Mouse (Mus musculus): ENCODE data around the gene Sf3b2. TPM values are rescaled to one million over a fixed set of nuclear protein-coding genes. Genes with fewer than 3 reads are reported as not detected.
A peak's percentile ranks its signal among the peaks of the same experiment; 100 is the strongest.

The Sf3b2 gene
- total RNA-seq (2021) = 10 to 100 TPM; 66.7 to 68.2 TPM
- long read RNA-seq, experiment 1, transcript Sf3b2-201 (21 exons, 3,222 nt) = major isoform, 157 of 194 reads
- long read RNA-seq, experiment 1, partial matches to known transcripts = 24 of 194 reads
- long read RNA-seq, experiment 1, other reads (novel, unspliced or antisense) = 13 of 194 reads
- long read RNA-seq, experiment 2, transcript Sf3b2-201 (21 exons, 3,222 nt) = major isoform, 120 of 165 reads
- long read RNA-seq, experiment 2, partial matches to known transcripts = 30 of 165 reads
- long read RNA-seq, experiment 2, other reads (novel, unspliced or antisense) = 15 of 165 reads

DNA sequence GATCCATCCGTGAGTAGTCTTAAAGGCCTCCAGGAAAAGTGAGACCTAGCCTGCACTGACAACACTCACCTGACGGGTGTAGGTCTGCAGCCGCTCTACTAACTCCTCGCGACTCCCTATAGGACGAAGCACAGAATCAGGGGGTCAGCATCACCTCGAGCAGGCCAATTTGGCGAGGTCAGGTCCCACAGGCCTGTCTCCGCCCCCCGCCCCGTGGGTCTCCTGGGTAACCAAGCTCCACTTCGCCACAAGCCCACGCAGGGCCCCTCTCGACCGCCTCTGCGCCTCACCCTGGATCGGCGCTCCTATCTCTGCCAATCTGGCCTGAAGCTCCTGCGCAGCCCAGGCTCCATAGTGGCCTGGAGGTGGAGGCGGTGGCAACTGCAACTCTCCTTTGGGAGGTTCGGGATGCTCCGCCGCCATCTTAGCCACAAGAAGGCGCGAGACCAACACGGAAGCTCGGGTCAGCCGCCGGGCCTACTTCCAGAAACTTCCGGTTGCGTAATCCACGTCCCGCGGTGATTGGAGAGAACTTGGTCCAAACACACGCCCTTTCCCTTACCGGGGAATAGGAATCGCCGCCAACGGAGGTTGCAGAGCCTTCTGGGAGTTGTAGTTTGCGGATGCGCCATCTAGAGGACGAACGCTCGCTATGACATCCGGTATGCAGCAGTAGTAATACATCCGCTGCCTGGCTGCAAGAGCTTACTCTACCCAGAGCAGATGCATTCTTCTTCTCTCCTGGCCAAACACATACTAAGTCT, at the start of gene Sf3b2:
Sf3b2 (minus strand) TSS at position 484 of the 764 bp plus-strand sequence.
- peak; percentile 99 for DNase-seq (ENCODE audit: low spot score)

DNA sequence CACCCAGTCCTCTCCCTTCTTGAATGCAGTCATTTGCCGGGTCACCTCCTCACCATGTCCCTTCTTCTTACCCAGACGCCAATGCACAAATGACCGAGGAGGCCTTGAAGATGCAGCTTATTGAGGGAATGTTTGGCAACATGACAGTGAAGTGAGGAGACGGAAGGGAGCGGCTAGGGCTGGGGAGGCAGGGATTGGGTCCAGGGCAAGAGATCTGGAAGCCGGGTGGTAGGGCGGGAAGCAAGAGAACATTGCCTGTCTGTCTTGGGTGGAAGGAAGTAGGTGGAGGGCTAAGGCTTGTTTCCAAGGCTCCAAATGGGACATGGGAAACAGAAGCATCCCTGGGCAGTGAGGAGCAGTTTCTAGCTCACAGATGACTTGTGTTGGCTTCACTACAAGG, 46.1 kb upstream of the Sf3b2 start:
- no peak for DNase-seq (ENCODE audit: low spot score)

DNA sequence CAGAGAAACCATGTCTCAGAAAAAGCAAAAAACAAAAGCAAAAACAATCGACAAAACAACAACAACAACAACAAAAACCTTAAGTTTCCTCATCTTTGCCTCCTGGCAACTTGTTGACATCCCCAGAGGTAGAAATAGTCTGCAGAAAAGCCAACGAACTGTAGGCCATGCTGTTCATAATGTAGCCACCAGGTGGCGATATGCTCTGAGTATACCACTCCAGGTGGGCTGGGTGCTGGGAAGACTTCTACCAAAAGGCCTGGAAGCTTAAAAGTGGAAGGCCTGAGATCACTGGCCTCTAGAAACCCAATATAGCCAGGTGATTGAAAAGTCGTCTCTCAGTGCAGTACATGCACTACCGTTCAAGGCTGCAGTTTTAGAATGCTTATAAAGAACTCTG, 42.7 kb upstream of the Sf3b2 start:
- DNase-seq (ENCODE audit: low spot score) = peak; percentile 84

- no peak for DNase-seq (ENCODE audit: low spot score)
These were observed 40.2 kb upstream of the Sf3b2 start, which contains the start of gene Catsper1 for GRCm38 (mm10) chr19:5335441-5335840. Catsper1 (plus strand) TSS chr19:5335741.

GRCm38 (mm10) chr19:5334741-5335140, 39.5 kb upstream of the Sf3b2 start:
- no peak for DNase-seq (ENCODE audit: low spot score)

DNA sequence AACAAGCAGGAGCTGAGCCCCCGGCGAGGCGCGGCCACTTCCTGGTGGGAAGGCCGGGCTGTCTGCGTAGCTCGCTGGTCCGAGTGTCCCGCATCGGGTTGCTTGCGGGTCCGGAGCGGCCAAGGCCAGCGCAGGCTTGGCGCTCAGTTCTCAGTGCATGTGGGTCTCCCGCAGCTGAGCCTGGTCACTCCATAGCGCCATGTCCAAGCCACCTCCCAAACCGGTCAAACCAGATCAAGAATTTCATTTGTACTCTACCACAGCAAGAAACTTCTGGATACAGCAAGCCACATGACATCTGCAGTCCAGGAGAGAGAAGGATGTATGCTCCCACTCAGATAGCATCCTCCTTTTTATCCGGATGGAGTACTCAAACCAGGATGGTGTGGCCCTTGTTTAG, 32.7 kb upstream of the Sf3b2 start:
- DNase-seq (ENCODE audit: low spot score) = no peak

- DNase-seq (ENCODE audit: low spot score) = no peak
These were observed 28.5 kb upstream of the Sf3b2 start for GRCm38 (mm10) chr19:5323801-5324200.

DNA sequence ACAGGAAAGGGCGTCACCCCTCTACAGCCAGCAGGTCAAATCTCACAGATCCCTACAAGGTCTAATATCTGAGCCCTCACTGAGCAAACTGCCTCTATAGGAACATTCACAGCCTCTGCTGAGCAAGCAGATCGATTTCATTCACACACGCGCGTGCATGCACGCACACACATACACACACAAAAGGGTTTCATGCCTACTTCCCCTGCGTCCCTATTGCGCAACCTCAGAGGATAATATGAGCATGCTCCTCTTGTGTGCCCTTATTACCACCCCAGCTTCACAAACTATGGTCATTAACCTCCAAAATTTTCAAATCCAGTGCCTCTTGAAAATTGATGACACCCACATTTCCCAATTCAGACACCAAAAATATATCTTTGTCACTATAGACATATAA, 17.9 kb upstream of the Sf3b2 start:
- DNase-seq (ENCODE audit: low spot score) = no peak

DNA sequence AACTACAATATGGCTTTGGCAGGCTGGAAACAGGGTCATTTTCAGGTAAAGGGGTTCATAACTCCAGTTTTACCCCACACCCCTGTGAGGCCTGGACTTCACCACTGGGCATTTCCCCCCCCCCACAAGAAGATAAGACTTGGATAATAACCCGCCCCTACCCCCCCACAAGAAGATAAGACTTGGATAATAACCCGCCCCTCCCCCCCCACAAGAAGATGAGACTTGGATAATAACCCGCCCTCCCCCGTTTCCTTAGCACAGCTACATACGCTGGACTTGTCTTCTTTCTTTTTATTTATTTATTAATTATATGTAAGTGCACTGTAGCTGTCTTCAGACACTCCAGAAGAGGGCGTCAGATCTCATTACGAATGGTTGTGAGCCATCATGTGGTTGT, 13.8 kb upstream of the Sf3b2 start:
- no peak for DNase-seq (ENCODE audit: low spot score)

DNA sequence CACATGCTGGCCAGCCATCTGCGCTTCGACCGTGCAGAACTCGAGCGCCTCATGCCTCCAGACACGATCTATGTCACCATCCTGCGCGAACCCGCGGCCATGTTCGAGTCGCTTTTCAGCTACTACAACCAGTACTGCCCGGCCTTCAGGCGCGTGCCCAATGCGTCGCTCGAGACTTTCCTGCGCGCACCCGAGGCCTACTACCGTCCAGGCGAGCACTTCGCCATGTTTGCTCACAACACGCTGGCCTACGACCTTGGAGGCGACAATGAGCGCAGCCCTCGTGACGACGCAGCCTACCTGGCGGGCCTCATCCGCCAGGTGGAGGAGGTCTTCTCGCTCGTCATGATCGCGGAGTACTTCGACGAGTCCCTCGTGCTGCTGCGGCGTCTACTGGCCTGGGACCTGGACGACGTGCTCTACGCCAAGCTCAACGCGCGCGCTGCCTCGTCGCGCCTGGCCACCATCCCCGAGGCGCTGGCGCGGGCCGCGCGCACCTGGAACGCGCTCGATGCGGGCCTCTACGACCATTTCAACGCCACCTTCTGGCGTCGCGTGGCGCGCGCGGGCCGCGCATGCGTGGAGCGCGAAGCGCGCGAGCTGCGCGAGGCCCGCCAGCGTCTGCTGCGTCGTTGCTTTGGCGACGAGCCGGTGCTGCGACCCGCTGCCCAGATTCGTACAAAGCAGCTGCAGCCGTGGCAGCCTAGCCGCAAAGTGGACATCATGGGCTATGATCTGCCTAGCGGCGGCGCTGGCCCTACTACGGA, 11.9 kb upstream of the Sf3b2 start:
- no peak for DNase-seq (ENCODE audit: low spot score)

DNA sequence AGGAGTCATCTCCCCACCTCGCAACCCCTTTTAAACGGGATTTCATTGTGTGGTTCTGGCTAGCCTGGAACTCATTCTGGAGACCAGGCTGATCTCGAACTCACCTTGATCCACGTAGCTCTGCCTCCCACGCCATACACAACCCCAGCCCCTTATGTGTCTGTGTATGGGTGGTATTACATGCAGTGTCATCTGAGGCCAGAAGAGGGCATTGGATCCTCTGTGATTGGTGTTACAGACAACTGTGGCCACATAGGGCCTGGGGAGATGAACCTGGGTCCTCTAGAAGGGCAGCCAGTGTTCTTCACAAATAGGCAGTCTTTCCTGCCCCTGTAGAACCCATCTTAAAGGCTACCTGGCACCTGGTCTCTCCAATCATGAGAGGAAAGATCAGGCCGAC, 11.0 kb upstream of the Sf3b2 start:
- no peak for DNase-seq (ENCODE audit: low spot score)

GRCm38 (mm10) chr19:5302455-5302854, 7.2 kb upstream of the Sf3b2 start:
- no peak for DNase-seq (ENCODE audit: low spot score)

- DNase-seq (ENCODE audit: low spot score) = no peak
These were observed 5.3 kb upstream of the Sf3b2 start for GRCm38 (mm10) chr19:5300588-5300987.

DNA sequence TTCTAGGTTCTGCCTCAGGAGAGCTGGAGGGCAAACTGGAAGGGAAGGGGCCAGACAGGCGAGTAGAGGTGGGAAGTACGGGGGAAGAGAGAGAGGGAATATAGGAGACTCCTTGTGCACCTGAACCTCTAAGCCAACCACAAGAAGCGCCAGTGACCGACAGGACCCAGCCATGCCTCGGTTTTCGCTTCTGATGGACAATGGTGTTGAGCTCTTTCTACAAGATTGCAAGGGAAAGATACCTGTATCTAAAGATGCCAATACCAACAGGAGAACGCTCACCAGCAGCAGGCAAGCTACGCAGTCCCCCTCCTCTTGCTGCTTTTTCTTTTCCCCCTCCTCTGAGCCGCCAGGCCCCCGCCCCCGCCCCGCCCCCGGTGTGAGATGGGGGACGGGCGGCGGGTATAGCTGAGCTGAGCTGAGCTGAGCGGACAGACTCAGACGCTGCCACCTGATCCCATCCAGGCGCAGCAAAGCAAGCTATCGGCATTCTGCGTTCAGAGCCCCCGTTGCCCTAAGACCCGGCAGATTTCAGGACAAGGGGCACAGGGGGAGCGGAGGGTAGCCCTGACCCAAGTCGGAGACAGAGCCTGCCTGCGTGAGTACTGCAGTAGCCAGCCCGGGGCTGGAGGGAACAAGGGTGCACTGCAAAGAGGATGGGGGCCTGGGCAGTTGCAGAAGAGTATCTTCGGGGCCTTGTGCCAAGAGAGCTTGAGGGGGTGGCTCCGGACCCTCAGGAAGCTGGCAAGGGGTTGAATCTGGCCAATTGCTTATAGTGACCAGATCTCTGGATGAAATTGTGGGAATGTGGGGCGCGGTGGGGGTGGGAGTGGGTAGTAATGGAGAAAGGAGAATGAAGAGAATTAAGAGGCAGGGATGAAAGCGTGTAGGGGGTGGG, 2.9 kb upstream of the Sf3b2 start, which contains the start of gene Gal3st3:
Gal3st3 (plus strand) TSS at position 429 of the 898 bp plus-strand sequence.
- DNase-seq (ENCODE audit: low spot score) = no peak

DNA sequence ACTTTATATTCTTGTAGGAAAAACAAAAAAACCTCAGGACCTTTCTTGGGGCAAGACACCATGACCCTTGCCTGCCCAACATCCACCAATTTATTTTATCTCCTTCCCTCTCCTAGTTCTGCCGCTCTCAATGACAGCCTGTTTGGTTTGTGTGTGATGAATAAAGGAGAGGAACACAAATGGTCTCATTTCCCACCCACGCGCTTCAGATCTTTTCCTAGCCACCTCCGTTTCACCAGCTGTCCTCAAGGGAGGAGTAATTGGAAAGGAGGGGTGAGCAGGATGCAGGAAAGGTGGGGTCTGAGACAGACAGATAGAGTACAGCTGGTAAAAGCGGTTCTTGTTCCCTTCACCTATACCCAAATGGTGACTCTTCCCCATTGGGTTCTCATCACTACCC, 1.4 kb upstream of the Sf3b2 start:
- DNase-seq (ENCODE audit: low spot score) = no peak

DNA sequence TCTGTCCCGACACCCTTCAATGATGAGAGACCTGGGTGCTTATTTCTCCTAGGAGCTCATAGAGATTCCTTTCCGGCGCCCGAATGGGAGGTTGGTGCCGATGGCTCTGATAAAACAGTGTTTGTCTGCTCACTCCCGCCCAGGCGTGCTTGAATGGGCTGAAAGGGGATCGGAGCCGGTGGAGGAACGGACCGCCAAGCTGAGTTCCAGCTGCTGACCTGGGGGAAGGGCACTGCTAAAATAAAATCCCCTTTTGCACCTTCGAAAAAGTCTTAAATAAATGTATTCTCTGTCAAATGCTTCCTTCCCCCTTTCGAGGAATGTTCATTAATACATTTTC, 451 bp upstream of the Sf3b2 start:
- no peak for DNase-seq (ENCODE audit: low spot score)

DNA sequence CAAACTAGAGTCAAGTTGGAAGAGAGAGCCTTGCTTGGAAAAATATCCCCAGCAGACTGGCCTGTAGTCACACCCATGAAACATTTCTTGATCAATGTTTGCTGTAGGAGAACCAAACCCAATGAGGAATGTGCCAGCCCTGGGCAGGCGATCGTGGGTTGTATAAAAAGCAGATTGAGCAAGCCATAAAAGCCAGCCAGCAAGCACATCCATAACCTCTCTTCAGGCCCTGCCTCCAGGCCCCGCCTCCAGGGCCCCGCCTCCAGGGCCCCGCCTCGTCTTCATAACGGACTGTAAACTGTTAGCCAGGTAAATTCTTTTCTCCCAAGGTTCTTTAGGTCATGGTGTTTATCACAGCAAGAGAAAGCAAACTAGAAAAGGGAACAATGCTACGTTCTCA, 16.9 kb downstream of the Sf3b2 start:
- no peak for DNase-seq (ENCODE audit: low spot score)

GRCm38 (mm10) chr19:5277140-5277539, 18.1 kb downstream of the Sf3b2 start:
- no peak for DNase-seq (ENCODE audit: low spot score)

GRCm38 (mm10) chr19:5276531-5276930, 18.7 kb downstream of the Sf3b2 start:
- DNase-seq (ENCODE audit: low spot score) = no peak

DNA sequence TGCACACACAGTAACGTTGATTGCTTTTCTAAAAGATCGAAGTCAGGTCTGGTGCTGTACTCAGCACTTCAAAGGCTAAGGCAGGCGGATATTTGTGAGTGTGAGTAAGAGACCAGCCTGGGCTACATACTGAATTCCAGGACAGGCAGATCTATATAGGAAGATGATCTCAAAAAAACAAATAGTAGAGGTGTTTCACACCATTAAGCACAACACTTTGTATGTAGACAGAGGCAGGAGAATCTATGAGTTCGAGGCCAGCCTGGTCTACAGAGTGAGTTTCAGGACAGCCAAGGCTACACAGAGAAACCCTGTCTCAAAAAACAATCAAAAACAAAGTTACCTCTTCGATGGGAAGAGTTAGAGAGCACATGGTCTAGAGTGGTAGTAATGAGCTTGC, 19.5 kb downstream of the Sf3b2 start:
- no peak for DNase-seq (ENCODE audit: low spot score)

GRCm38 (mm10) chr19:5274641-5275040, 20.6 kb downstream of the Sf3b2 start:
- no peak for DNase-seq (ENCODE audit: low spot score)

Measured in gastrocnemius, adult 18-20 months (tissue).